Mouse (Mus musculus) spleen, adult 18-20 months (tissue): ENCODE data around the gene Furin.

Experiments
- DNase-seq, 2 experiments: peaks; one replicate each; pipeline ENCODE4 v3.0.0; 2022; ENCODE audit warnings: mixed read lengths in 2 of 2

The Furin gene

GRCm38 (mm10) chr7:80405188-80405695 lies at the start of gene Furin:
Gene Furin (minus strand): TSS chr7:80405436.
- DNase-seq: no peak

- DNase-seq: no peak
Observed at GRCm38 (mm10) chr7:80454786-80455185, 49.5 kb upstream of the Furin start.

- DNase-seq: no peak
Observed at GRCm38 (mm10) chr7:80453997-80454396, 48.8 kb upstream of the Furin start.

- no peak for DNase-seq
Observed at GRCm38 (mm10) chr7:80453121-80453520, 47.9 kb upstream of the Furin start.

- DNase-seq: no peak
Observed at GRCm38 (mm10) chr7:80452241-80452640, 47.0 kb upstream of the Furin start.

- DNase-seq: no peak
Observed at GRCm38 (mm10) chr7:80451550-80452232, 46.5 kb upstream of the Furin start.

- no peak for DNase-seq
Observed at GRCm38 (mm10) chr7:80450354-80450753, 45.1 kb upstream of the Furin start.

GRCm38 (mm10) chr7:80449620-80450091 lies 44.4 kb upstream of the Furin start:
- no peak for DNase-seq

- DNase-seq: no peak
Observed at GRCm38 (mm10) chr7:80447336-80447735, 42.1 kb upstream of the Furin start.

- DNase-seq: no peak
Observed at GRCm38 (mm10) chr7:80446221-80446878, 41.1 kb upstream of the Furin start.

GRCm38 (mm10) chr7:80445492-80445891 lies 40.3 kb upstream of the Furin start:
- no peak for DNase-seq

GRCm38 (mm10) chr7:80444401-80445249 lies 39.4 kb upstream of the Furin start:
- no peak for DNase-seq

GRCm38 (mm10) chr7:80443124-80443523 lies 37.9 kb upstream of the Furin start:
- DNase-seq: no peak

- no peak for DNase-seq
Observed at GRCm38 (mm10) chr7:80441986-80442904, 37.0 kb upstream of the Furin start.

- DNase-seq: no peak
Observed at GRCm38 (mm10) chr7:80440685-80441084, 35.4 kb upstream of the Furin start.

GRCm38 (mm10) chr7:80439789-80440488 lies 34.7 kb upstream of the Furin start:
- no peak for DNase-seq

GRCm38 (mm10) chr7:80439032-80439760 lies 34.0 kb upstream of the Furin start:
- no peak for DNase-seq

GRCm38 (mm10) chr7:80436571-80436970 lies 31.3 kb upstream of the Furin start:
- no peak for DNase-seq

- DNase-seq: no peak
Observed at GRCm38 (mm10) chr7:80435594-80435993, 30.4 kb upstream of the Furin start.

- DNase-seq: no peak
Observed at GRCm38 (mm10) chr7:80429661-80430060, 24.4 kb upstream of the Furin start.

GRCm38 (mm10) chr7:80427730-80428129 lies 22.5 kb upstream of the Furin start:
- DNase-seq: no peak
